Mouse (Mus musculus) embryonic facial prominence, embryonic 14.5 days (tissue): ENCODE results near the gene Rbck1. TPM values are rescaled to one million over a fixed set of nuclear protein-coding genes. Genes with fewer than 3 reads are reported as not detected.

Experiments used
- ATAC-seq: fragments of 200-750 bp; cut with Nextera tagmentation; 2 replicates; pipeline ENCODE4 v1.8.0; 2017; ENCODE audit warnings: low read depth, moderate number of reproducible peaks, moderate TSS enrichment
- DNase-seq: peaks from one replicate; pipeline ENCODE4 v3.0.0-alpha.2; 2015; ENCODE audit warnings: low spot score
- H3K27ac ChIP-seq: fragments of 300-500 bp; sonication (generic); replicated peaks from 2 replicates; pipeline ENCODE4 v1.5.1; 2014; ENCODE audit warnings: low read depth, mild to moderate bottlenecking, low read length, moderate library complexity
- H3K27me3 ChIP-seq: fragments of 300-500 bp; sonication (generic); replicated peaks from 2 replicates; pipeline ENCODE4 v1.6.1; 2014; ENCODE audit warnings: low read length; ENCODE audit not compliant: control insufficient read depth, insufficient read depth
- H3K36me3 ChIP-seq: fragments of 300-500 bp; sonication (generic); 2 replicates; pipeline ENCODE4 v1.6.1; 2014; ENCODE audit warnings: low read length, mixed read lengths; ENCODE audit not compliant: control insufficient read depth, insufficient read depth
- H3K4me1 ChIP-seq: fragments of 300-500 bp; sonication (generic); 2 replicates; pipeline ENCODE4 v1.6.1; 2014; ENCODE audit warnings: antibody characterized with exemption, low read length; ENCODE audit not compliant: control insufficient read depth, insufficient read depth
- H3K4me2 ChIP-seq: fragments of 300-500 bp; sonication (generic); 2 replicates; pipeline ENCODE4 v1.6.1; 2014; ENCODE audit warnings: low read depth, mild to moderate bottlenecking, low read length, moderate library complexity, mixed read lengths
- H3K4me3 ChIP-seq: fragments of 300-500 bp; sonication (generic); 2 replicates; pipeline ENCODE4 v1.5.1; 2014; ENCODE audit warnings: low read depth, mild to moderate bottlenecking, low read length
- H3K9ac ChIP-seq: fragments of 300-500 bp; sonication (generic); 2 replicates; pipeline ENCODE4 v1.6.1; 2014; ENCODE audit warnings: low read depth, mild to moderate bottlenecking, low read length, moderate library complexity, mixed read lengths
- H3K9me3 ChIP-seq: fragments of 300-500 bp; sonication (generic); 2 replicates; pipeline ENCODE4 v1.6.1; 2016; ENCODE audit warnings: low read length; ENCODE audit not compliant: control insufficient read depth
- WGBS: fragments of 180-500 bp; shearing (Covaris S2); extraction: QIAGEN DNeasy Blood & Tissue Kit; methylation state at CpG from one replicate; pipeline ENCODE4 v1.1.7; 2014; 5-methylcytosine and 5-hydroxymethylcytosine counted together
- polyA plus RNA-seq: library from polyadenylated mRNA; unstranded; fragments of >200 nt; fragmentation: Nextera tagmentation; extraction: Ambion mirVana; gene quantifications from 2 replicates; pipeline ENCODE4 v1.2.1, GENCODE M21; 2014

Rbck1 gene
- polyA plus RNA-seq, 1 experiment from 2014 or later: 79.5 TPM

GRCm38 (mm10) chr2:152287560-152287959 is 44.9 kb downstream of the Rbck1 start:
- Histone ChIP-seq H3K36me3 (peaks cover 46% of the 10 kb centered on the region), H3K4me1 (no peaks in the 10 kb centered on the region), H3K4me3 (no peak overlapping the region), H3K27ac (no peak overlapping the region), H3K27me3 (no peaks in the 10 kb centered on the region), H3K4me2 (no peak overlapping the region), H3K9me3 (no peaks in the 10 kb centered on the region), H3K9ac (no peak overlapping the region)
- ATAC-seq (no peak), DNase-seq (no peak)
- WGBS: 86% methylated on average over 5 of the region's 5 CpGs

- no peak overlapping the region for H3K4me3 ChIP-seq
- WGBS: 55% methylated on average over 3 of the region's 3 CpGs
- no peaks in the 10 kb centered on the region for H3K4me1 ChIP-seq
- H3K27ac ChIP-seq: no peak overlapping the region
- DNase-seq: peak; percentile 8
- no peak overlapping the region for H3K4me2 ChIP-seq
- H3K9me3 ChIP-seq: no peaks in the 10 kb centered on the region
- H3K27me3 ChIP-seq: no peaks in the 10 kb centered on the region
- no peak for ATAC-seq
- H3K9ac ChIP-seq: no peak overlapping the region
- peaks cover 77% of the 10 kb centered on the region for H3K36me3 ChIP-seq
Measured at GRCm38 (mm10) chr2:152281407-152281806, 51.0 kb downstream of the Rbck1 start.

GRCm38 (mm10) chr2:152273639-152274038 is 58.8 kb downstream of the Rbck1 start:
- H3K4me1 ChIP-seq: no peaks in the 10 kb centered on the region
- whole genome bisulfite sequencing: 80% methylated on average over 2 of the region's 2 CpGs
- H3K27me3 ChIP-seq: no peaks in the 10 kb centered on the region
- no peak overlapping the region for H3K27ac ChIP-seq
- H3K4me3 ChIP-seq: no peak overlapping the region
- no peak for DNase-seq
- H3K9me3 ChIP-seq: no peaks in the 10 kb centered on the region
- ATAC-seq: no peak
- no peak overlapping the region for H3K9ac ChIP-seq
- H3K4me2 ChIP-seq: no peak overlapping the region
- H3K36me3 ChIP-seq: peaks cover 82% of the 10 kb centered on the region

Other genes with a start within 250 kb of the Rbck1 start
- 12.0 and 13.6 TPM in 2 replicates for gene Srxn1, start 227.1 kb downstream of the Rbck1 start, polyA plus RNA-seq
- gene Tcf15, start 189.1 kb downstream of the Rbck1 start, polyA plus RNA-seq: 10.6 TPM in 2 replicates
- gene Csnk2a1, start 105.8 kb downstream of the Rbck1 start, polyA plus RNA-seq: 84.5 and 86.4 TPM in 2 replicates
- 31.0 and 32.2 TPM in 2 replicates for gene Tbc1d20, start 38.8 kb downstream of the Rbck1 start, polyA plus RNA-seq
- gene Trib3, start 11.4 kb upstream of the Rbck1 start, polyA plus RNA-seq: 3.0 and 3.3 TPM in 2 replicates
- 2.5 and 2.7 TPM in 2 replicates for gene Nrsn2, start 44.0 kb upstream of the Rbck1 start, polyA plus RNA-seq
- gene Sox12, start 65.4 kb upstream of the Rbck1 start, polyA plus RNA-seq: 10.4 and 11.4 TPM in 2 replicates
- 29.5 and 36.4 TPM in 2 replicates for gene Zcchc3, start 82.4 kb upstream of the Rbck1 start, polyA plus RNA-seq
- 0.87 and 5.1 TPM in 2 replicates for gene 6820408C15Rik, start 82.9 kb upstream of the Rbck1 start, polyA plus RNA-seq
- gene Defb23, start 132.0 kb upstream of the Rbck1 start, polyA plus RNA-seq: not detected in 2 replicates
- not detected in 2 replicates for gene Defb20, start 144.4 kb upstream of the Rbck1 start, polyA plus RNA-seq
- not detected in 2 replicates for gene Defb22, start 157.5 kb upstream of the Rbck1 start, polyA plus RNA-seq
- gene Defb26, start 179.0 kb upstream of the Rbck1 start, polyA plus RNA-seq: not detected in 2 replicates
- not detected in 2 replicates for gene Defb28, start 185.6 kb upstream of the Rbck1 start, polyA plus RNA-seq
- not detected in 2 replicates for gene Defb29, start 207.4 kb upstream of the Rbck1 start, polyA plus RNA-seq
- not detected in 2 replicates for gene Gm17416, start 236.7 kb upstream of the Rbck1 start, polyA plus RNA-seq
- not detected in 2 replicates for gene Defb21, start 240.1 kb upstream of the Rbck1 start, polyA plus RNA-seq
- not detected in 2 replicates for gene Defb19, start 247.7 kb upstream of the Rbck1 start, polyA plus RNA-seq